Mouse (Mus musculus): ENCODE measurements at regions not wholly inside any gene's neighbourhood (a gene's known extent, or its start where the extent isn't known, plus 50 kb on each side); places are given as distances from the start of the nearest gene placed in this dataset.

DNA sequence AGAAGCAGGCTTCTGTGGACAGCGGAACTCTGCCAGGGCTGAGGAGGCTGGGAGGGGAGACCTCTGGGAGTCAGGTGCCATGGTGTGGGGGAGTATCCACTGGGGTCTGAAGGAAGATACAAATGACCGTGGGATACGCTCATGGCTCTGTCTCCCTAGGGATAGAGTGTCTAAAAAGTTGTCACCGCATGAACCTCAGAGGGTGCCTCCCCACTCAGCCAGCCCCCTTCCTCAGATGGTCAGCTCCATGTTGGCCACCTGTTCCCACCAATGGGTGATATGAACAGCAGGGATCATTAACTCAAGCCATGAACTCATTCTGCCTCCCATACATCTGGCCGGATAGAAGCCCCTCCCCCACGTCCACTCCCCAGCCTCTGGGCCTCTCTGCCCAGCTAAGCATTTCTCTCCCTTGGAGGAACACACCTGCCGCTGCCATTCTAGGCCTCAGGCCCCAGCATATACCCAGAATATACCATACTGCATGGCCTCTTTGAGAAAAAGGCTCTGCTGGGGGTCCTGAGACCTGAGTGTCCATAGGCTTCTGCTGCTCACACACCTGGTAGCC is 134.1 kb upstream of the Lhx1 start:
- TF ChIP-seq CTCF (IDR thresholded peaks at IDR 0.05; ENCODE audit: low read depth): no peak
- no peak for TF ChIP-seq EP300 (optimal IDR thresholded peaks at IDR 0.05)
